Mouse (Mus musculus): ENCODE results near the gene Tjp1.

Tjp1 gene

GRCm38 (mm10) chr7:65388243-65389013, 139.2 kb downstream of the Tjp1 start:
- no peak for DNase-seq (ENCODE audit: low spot score in 2 of 2)

- no peak for DNase-seq (ENCODE audit: low spot score in 2 of 2)
Observed at GRCm38 (mm10) chr7:65387560-65388175, 139.9 kb downstream of the Tjp1 start.

- DNase-seq (ENCODE audit: low spot score in 2 of 2): no peak
Observed at GRCm38 (mm10) chr7:65384775-65385174, 142.8 kb downstream of the Tjp1 start.

DNA sequence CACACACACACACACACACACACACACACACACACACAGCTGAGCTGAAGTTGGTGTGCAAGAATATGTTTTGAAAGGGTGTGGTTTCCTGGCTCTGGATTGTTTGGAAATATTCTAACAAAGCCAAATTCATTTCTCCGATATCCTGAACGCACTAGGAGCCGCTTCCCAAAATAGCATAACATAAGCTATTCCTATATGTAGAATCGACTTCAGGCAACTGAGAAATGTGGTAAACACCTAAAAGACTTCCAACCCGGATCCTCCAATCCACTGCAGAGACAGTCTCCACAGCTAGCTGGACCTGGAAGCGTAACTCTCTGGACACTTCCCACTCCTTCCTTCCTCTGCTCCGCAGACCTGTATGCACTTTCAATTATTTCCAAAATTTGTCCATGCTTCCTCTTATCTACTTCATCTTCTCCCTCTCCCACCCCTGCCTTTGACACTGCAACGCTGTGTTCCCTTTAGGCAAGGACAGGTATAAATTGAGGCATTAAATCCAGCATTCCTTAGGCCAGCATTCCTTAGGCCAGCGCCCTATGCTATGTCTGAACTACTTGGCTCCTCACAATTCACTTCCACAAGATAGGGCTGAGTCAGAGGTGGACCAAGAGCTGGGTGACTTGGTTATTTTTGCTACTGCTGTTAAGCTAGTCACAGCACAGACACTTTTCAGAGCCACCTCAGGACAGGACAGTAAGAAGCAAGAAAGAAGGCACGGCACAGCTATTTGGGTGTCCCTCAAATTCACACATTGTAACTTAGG, 144.9 kb downstream of the Tjp1 start:
- DNase-seq (ENCODE audit: low spot score in 2 of 2): no peak

DNA sequence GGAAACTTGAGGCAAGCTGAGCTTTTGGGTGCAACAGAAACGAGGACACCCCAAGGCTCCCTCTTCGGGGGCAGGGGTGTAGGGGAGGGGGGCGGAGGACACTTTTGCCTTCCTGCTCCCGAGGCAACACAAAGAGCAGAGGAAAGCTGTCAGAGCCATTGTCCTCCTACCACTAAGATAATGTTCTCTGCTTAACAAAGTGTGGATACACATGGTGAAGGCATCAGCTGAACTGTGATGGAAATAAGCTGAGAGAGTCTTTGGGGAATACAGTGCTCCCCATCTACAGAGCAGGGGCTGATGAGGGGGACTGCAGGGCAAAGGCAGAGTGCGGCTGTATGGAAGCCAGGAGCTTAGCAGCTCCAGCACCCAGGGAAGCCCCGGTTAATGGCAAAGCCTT, 145.7 kb downstream of the Tjp1 start:
- no peak for DNase-seq (ENCODE audit: low spot score in 2 of 2)

- no peak for DNase-seq (ENCODE audit: low spot score in 2 of 2)
Observed at GRCm38 (mm10) chr7:65380716-65381115, 146.9 kb downstream of the Tjp1 start.

DNA sequence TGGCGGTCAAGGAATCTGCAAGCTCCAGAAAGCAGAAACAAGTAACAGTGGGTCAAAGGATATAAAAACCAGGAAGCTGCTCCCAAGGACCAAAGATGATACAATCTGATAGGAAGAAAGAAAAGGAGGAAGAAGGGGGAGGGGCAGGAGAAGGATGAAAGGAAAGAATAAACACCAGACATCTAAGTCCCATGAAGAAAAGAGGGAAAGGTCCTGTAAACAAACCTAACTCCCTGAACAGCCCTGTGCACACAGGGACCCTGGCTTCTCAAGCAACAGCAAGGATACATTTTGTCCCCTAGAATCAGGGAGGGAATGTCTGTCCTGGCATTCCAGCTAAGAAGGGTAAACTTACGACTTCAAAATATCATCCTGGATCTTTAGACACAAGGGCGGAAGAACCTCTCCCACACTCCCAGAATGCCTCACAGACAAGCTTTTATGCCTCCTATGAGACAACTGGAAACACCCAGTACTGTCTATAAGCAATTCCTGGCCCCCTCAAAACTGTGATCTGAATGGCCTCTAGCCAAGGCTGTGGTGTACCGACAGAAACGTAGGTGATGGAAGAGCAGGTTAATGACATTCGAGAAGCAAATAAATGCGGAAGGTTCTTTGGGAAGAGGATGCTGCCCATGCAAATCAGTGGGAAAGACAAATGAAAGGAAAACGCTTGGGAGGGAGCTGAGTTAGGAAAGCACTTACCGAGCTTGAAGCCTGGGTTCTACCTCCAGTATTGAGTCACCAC, 148.6 kb downstream of the Tjp1 start:
- DNase-seq (ENCODE audit: low spot score in 2 of 2): no peak

DNA sequence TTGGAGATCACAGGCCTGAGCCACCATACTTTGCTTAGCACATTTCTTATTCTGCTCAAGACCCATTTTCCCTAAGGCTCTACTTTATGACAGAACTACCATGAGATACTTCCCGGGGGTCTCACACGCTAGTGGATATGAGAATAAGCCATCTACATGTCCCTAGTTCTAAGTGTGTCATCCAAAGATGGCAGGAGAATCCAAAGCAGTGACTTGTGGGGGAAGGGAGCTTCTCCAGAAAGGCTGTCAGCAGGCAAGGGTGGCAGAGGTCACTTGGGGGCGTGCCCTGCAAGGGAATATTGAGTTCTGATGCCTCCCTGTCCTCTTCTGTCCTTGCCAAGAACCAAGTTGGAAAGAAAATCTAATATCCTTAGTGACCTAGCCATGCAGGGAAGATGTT, 150.1 kb downstream of the Tjp1 start:
- DNase-seq (ENCODE audit: low spot score in 2 of 2): no peak

DNA sequence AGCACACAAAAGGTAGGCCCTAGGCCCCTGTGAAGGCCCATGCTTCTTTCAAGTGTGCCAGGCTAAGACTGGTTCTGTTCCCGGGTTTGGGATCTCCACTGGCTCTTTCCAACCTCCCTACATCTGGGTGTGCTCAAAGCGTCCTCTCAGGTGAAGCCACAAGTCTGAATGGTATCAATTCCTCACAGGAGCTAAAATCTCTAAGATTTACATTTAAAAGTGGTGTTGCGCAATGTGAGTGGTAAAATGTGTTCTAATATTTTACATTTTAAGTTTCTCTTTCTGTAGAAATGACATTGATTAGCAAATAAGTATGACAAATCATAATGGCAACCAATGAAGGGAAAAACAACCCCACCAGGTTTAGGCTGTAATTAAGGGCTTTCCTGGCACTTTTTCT, 152.0 kb downstream of the Tjp1 start:
- no peak for DNase-seq (ENCODE audit: low spot score in 2 of 2)

- no peak for DNase-seq (ENCODE audit: low spot score in 2 of 2)
Observed at GRCm38 (mm10) chr7:65375176-65375575, 152.4 kb downstream of the Tjp1 start.

- DNase-seq (ENCODE audit: low spot score in 2 of 2): no peak
Observed at GRCm38 (mm10) chr7:65373336-65373735, 154.2 kb downstream of the Tjp1 start.

DNA sequence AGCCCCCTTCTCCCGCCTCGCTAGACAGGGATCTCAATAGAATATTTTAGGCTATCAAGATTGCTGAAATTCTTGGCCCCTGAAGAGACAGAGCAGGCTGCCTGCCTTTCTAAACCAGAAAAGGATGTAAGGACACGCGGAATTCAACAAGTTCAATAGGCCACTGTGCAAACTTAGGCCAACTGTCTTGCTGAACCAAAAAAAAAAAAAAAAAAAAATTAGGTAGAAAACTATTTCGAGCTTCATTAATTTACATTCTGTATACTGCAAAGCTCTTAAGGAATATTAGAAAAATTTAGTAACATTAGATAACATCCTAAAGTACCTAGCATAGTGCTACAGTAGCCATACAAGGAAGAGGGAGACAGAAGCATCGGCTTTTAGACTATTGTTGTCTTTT, 155.8 kb downstream of the Tjp1 start:
- DNase-seq (ENCODE audit: low spot score in 2 of 2): no peak

DNA sequence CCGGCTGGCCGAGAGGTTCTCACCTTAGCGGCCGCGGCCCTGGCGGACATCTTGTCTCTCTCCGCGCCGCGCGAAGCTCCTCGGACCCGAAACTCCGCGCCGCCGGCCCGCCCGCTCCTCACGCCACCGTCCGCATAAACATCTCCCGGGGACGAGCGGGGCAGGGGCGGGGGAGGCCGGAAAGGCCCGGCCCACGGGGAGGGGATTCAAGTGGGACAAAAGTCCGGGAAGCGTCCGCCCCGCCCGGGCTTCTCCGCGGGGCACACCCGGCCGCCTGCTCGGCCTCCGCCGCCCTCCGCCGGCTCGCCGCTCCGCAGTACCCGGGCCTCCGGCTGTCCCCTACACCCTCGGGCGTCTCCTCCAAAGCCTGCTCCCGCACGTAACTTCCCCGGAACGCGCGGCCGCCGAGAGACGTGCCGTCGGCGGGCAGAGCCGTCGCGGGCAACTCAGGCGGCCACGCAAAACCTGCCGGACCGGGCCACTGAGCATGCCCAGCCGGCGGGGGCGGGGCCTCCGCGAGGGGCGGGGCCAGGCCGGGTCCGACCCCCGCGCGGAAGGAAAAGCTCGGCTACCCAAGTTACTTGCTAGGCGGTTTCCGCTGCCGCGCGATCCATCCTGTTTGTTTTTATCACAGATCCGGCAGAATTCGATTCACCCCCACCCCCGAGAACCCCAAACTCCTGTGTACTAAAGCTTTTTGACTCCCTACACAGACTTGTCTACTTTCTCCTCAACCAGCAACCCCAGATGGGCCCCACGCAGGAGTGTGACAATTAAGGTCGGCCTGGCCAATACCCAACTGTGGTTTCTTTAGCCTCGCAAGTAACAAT, 156.6 kb downstream of the Tjp1 start:
- DNase-seq (ENCODE audit: low spot score in 2 of 2): peak; percentile 57 to 90

- no peak for DNase-seq (ENCODE audit: low spot score in 2 of 2)
Observed at GRCm38 (mm10) chr7:65370381-65370786, 157.2 kb downstream of the Tjp1 start.

- DNase-seq (ENCODE audit: low spot score in 2 of 2): no peak
Observed at GRCm38 (mm10) chr7:65369101-65369500, 158.5 kb downstream of the Tjp1 start.

- no peak for DNase-seq (ENCODE audit: low spot score in 2 of 2)
Observed at GRCm38 (mm10) chr7:65367386-65368245, 160.0 kb downstream of the Tjp1 start.

GRCm38 (mm10) chr7:65366153-65366552, 161.4 kb downstream of the Tjp1 start:
- DNase-seq (ENCODE audit: low spot score in 2 of 2): no peak

- DNase-seq (ENCODE audit: low spot score in 2 of 2): no peak
Observed at GRCm38 (mm10) chr7:65365560-65365959, 162.0 kb downstream of the Tjp1 start.

DNA sequence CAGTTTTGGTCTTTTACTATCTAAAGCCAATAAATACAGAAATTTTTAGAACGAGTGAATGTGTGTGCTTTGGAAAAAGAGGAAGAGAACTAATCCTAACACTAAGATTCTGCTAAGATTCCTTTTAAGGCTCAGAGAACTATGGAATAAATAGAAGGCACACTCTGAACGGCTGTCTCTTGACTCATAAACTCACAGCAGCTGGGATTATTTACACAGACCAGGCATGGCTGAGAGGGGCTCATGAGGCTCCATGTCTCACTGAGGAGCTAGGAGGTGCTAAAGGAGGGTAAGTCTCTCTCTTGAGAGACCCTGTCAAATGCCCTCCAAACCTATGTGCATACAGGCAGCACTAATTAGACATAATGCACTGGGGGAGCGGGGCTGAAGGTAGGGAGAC, 167.3 kb downstream of the Tjp1 start:
- no peak for DNase-seq (ENCODE audit: low spot score in 2 of 2)

- DNase-seq (ENCODE audit: low spot score in 2 of 2): no peak
Observed at GRCm38 (mm10) chr7:65359774-65360173, 167.8 kb downstream of the Tjp1 start.

All from left cerebral cortex, adult 9 months (tissue).